Mouse (Mus musculus) spleen, embryonic (tissue): ENCODE results near the gene Calcrl.

Experiments used
- CTCF ChIA-PET: fragments of 350-600 bp; sonication (Branson Sonifier 250); formaldehyde crosslinking; loops from one replicate; lab custom pipeline; 2022; lab: Charles Lee

Gene Calcrl

DNA sequence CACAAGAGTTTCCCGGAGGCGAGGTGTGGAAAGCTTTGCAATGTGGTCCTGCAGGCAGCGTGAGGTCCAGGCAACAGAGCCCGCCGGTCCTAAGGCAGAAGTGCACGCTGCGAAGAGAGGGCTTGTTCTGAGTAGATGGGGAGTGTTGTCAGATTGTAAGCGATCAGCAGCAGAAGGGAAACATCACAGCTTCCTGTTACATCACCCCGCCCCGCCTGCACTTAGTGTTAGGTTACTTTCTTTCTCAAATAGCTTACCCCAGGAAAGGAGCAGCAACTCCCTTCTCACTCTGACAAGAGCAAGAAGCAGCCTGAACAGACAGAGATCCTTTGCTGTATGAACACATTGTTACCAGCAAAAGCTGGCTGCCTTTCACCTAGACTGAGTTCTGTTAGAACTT is at the start of gene Calcrl:
Gene Calcrl, minus strand, starts transcription at position 274 of the 400 bp plus-strand sequence.
- CTCF ChIA-PET: interaction anchor here (0.5 kb wide), 1 partner anchor 224 kb away, joined by 3 read pairs; no protein-coding TSS in a partner anchor

DNA sequence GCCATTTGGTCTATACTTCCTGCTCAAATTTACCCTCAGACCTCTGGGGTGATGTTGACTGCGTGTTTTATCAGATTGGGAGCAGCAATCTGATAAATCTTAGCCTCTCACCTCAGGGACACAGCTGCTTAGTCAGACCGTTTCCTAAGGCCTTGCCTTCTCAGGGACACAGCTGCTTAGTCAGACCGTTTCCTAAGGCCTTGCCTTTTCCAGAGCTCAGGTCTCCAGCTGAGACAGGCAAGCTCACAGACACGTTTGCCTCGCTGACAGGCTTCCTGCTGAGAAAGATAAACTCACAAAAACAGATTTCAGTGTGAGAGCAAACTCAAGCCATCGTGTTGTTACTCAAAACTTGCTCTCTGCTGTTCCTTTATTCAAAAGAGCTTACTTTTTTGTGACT is 49.4 kb upstream of the Calcrl start:
- CTCF ChIA-PET: no interaction called here

DNA sequence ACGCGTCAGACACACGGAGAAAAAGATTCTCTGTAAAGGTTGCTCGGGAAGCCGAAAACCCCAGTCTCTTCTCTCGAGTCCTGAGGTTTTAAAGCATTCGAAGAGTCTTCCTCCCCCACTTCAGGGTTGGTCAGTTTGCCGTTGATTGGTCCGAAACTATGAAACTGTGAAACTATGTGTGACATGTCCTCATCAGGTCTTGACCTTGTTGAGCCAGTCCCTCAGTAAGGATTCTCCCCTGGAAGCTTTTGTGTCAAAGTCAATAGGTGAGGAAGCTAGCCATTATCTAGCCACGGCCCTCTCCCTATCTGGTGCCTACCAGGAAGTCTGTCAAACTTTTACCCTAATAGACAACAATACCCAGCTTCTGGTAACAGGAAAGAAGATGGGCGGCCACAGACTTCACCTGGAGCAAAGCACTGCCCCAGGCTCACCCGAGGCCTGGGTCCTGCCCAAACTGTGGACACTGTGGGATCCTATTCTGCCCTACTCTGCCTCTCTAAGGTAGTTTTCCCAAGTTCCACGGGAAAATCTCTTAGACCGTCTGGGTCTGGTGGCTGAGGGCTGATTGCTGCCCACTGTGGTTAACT is 48.8 kb upstream of the Calcrl start:
- CTCF ChIA-PET: no interaction called here

DNA sequence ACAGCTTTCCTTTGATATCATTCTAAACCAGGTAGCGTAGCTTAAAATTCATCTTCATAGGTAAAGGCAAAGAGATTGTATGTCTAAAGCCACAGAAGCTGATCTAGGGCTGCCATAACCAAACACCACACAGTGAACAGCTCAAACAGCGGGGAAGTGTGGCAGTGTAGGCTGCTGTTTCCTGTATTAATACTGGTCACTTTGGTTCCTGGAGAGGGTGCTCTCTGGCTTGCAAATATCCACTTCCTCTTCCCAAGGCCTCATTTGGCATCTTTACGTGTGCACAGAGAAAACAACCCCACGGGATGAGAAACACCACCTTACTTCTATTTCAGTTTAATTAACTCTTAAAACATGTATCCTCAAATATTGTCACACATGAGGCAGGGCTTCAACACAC is 42.2 kb upstream of the Calcrl start:
- CTCF ChIA-PET: no interaction called here

DNA sequence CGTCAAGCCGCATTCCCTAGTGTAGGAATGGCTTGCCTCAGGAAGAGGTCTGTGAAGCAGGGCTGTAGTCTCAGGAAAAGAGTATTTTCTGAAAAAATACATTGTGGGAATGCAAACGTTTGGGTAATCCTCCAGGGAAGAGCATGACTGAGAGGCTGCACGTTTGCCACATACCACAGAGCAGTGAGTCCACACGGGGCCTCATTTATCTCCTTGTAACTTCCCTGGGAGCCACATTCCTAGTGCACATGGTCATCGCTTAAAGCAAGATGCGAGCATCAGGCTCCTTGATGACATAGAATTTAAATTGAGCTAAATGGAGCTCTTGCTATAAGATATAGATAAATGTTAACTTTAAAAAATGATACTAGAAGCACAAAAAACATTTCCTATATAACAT is 39.7 kb upstream of the Calcrl start:
- CTCF ChIA-PET: no interaction called here

DNA sequence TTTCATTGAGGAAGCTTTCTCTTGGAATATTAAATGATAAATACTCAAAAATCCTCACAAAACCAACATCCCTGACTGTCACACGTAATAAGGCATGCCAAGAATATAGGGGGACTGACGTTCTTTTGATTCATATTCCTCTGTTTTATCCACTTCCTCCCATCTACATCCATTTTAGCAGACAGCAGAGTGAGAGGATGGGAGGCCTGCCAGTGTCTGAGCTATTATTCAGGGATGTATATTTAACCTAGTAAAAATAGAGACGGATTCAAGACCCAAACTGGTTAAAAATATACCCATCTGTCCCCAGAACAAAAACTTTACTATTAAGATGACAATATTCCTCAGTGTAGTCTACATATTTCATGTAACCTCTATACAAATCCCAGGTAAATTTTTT is 37.2 kb upstream of the Calcrl start:
- CTCF ChIA-PET: interaction anchor here (1.1 kb wide), 1 partner anchor 16 kb away, joined by 3 read pairs; no protein-coding TSS in a partner anchor

DNA sequence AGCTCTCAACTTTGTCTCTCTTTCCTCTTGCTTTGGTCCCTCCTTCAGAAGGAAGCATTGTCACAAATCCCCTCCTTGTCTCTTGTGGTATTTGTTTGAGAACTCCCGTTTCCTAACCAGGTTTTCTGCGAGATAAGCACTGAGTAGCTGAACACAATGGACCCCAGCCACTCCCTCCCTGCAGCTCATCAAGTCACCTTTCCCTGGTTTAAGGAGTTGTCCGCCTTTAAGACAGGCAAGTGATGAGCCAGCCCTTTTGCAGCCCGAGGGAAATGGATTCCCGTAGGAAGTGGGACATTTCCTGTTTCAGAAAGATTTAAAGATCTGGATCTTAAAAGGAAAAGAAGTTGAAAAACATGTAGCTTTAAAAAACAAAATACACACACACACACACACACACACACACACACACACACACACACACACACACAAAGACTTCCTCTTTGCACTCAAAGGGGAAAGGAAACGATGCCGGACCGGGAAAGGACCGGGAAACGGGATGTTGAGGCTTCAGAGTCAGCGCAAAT is 34.5 kb upstream of the Calcrl start:
- CTCF ChIA-PET: interaction anchor here (0.6 to 0.7 kb wide), 3 partner anchors 21 to 339 kb away, joined by 3 to 4 read pairs (median 3); partner anchors contain the start of gene Ube2l6

DNA sequence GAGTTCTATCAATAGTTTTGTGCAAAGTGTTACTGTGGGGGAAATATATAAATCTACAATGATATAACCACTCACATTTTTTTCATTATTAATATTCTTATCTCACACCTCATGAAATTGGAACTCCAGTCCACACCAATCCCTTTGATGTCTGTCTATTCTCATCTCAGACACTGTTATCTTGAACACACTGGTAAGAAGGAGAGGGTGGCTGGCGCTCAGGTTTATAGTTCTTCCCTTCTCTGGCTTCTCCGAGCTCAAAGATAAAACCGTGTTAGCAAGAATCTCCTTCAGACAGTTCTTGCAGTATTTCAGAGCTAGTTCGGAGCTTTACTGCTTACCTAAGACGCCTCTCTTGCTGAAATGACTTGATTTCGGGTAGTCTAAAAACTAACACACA is 32.0 kb upstream of the Calcrl start:
- CTCF ChIA-PET: interaction anchor here (1.1 kb wide), 1 partner anchor 11 kb away, joined by 4 read pairs; no protein-coding TSS in a partner anchor

DNA sequence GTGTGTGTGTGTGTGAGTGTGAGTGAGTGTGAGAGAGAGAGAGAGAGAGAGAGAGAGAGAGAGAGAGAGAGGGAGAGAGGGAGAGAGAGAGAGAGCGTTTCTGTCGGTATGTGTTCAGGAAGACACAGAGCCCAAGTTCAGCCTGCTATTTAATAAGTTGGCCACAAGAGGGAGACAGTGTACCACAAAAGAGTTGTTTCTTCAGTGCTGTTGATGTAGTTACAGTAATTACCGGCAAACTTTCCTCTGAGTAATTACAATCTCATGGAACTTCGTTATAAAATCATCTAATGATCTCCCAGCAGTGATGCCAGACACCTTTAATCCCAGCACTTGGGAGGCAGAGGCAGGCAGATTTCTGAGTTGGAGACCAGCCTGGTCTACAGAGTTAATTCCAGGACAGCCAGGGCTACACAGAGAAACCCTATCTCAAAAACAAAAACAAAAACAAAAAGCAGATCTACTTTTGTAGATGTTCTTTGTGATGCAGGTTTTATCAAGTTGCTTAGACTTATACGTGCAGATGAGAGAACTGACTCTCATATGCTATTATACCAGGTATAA is 30.1 kb upstream of the Calcrl start:
- CTCF ChIA-PET: interaction anchor here (0.6 to 0.7 kb wide), 3 partner anchors 18 to 345 kb away, joined by 3 read pairs; no protein-coding TSS in a partner anchor

DNA sequence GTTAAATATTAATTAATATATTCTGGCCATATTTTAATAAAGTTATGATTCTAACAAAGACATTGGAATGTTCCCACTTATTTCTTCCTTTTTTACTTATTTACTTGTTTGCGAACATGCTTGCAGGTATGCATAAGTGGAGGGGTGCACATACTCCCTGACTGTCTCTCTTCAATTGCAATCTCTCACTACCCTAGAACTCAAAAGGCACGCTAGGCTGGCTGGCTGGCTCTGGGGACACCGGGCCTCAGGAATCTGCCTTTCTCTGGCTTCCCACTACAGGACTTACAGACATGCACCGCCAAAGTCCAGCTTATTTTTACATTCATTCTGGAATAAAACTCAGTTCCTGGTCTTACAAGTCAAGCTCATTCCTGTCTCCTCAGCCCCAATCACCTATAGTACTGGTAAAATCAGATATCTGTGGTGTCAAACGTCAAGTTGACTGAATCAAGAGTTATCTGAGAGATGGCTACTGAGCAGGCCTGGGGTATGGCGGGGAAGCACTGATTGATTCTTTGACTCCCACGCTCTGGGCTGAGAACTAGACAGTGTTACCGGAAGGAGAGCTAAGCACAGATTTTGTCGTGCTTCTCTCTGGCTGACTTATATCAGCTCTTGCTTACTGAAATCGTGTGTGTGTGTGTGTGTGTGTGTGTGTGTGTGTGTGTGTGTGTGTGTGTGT is 29.5 kb upstream of the Calcrl start:
- CTCF ChIA-PET: interaction anchor here (0.6 to 0.7 kb wide), 5 partner anchors 18 to 1317 kb away, joined by 3 to 4 read pairs (median 3); no protein-coding TSS in a partner anchor

DNA sequence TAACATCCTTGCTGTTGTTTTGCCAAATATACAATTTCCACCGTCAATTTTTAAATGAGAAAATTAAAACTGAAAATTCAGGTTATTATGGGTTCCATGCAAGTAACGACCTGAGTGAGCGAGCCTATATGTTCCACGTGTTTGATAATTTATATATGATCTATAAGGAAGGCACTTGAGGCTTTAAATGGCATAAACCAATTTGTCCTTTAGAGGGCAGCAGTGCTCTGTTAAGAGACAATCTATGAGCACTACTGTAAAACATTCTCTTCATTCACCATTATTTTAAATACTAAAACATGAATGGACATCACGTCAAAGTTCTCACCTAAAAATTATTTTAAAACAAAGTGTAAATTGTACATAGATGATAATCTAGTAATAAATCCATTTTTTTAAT is 28.8 kb upstream of the Calcrl start:
- CTCF ChIA-PET: interaction anchor here (0.6 kb wide), 1 partner anchor 22 kb away, joined by 4 read pairs; the partner anchor contains the start of gene Tfpi

DNA sequence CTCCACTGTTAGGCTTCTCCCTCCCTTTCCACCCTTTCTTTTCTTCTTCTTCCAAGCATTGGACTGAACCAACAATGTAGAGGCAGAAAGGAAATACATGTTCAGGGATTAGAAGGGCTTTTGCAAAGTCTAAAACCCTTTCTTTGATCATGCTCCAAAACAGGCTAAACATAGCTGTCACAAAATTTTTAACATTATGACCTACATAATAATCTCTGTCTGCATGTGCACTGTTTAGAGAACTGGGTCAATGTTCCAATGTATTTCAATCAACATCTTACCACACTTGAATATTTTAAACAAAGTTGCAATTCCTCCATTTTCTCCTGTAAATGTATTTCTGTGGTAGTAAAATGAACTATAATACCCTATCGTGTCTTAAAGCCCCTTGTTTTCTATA is 20.3 kb upstream of the Calcrl start:
- CTCF ChIA-PET: no interaction called here

DNA sequence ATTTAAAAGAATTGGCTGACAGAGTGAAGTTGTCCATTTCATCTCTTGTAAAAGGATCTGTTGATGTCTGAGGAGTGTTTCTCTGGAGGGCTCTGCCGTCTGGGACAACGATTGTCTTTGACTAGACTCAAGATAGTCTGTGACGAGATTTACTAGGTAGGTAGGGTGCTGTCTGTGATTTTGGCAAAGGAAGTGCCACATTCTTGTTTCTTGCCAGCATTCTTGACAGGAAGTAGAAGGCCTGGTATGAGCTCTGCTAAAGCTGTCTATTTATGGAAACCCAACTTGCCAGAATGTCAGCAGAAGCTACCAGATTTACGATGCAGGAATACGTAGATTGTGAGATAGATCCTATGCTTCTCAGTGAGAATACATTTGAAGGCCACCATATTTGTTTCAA is 16.7 kb upstream of the Calcrl start:
- CTCF ChIA-PET: no interaction called here

DNA sequence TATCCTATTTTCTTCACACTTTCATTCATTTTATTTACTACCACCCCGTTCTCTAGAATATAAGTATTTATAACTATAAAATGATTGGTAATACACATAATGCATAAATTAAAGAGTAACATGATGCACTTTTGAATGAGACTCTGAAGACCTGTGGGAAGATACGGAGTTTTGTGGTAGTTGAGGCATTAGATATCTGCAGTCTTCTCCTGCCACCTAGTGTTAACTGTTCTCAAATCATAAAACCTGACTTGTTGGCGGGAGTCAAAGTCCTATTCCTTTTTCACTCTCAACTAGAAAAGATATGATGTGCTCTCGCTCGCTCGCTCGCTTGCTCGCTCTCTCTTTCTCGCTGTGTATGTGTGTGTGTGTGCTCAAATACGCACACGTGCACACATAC is 4.5 kb upstream of the Calcrl start:
- CTCF ChIA-PET: interaction anchor here (0.5 kb wide), 1 partner anchor 244 kb away, joined by 4 read pairs; no protein-coding TSS in a partner anchor

DNA sequence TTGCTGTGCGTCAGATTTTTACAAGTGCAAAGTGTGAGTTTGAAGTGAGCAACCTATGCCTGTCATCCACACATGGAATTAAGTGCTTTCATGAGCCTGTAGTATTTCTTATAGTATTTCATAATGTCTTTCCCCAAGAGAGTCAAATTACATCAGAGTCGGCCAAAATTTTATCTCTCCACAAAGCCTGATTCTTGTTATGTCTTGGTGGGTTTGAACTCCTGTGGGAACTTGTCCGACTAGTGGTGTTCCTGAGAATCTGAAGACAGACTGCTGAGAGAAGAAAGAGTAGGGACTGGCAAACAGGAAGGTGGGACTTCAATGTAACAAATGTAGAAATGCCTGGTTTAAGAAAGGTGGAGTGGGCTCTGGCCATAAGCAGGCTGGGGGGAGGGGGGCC is 3.6 kb upstream of the Calcrl start:
- CTCF ChIA-PET: interaction anchor here (0.5 kb wide), 1 partner anchor 82 kb away, joined by 4 read pairs; no protein-coding TSS in a partner anchor

DNA sequence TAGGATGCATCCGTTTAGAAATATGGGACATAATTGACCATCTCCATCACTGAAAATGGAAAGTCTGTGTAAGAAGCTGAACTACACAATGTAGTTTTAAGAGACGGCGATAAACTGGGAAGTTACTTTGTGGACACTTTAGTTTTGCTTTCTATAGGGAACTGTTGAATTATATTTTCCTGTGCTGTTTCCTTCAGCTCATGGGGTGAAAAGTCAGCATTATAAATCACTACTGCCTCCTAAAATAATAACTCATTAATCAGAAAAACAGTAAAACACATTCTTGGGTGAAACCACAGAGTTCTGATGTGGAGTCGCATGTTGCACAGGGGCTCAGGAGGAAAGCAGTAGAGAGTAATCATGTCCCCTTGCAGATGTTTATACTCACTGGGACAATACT is 1.3 kb upstream of the Calcrl start:
- CTCF ChIA-PET: no interaction called here

DNA sequence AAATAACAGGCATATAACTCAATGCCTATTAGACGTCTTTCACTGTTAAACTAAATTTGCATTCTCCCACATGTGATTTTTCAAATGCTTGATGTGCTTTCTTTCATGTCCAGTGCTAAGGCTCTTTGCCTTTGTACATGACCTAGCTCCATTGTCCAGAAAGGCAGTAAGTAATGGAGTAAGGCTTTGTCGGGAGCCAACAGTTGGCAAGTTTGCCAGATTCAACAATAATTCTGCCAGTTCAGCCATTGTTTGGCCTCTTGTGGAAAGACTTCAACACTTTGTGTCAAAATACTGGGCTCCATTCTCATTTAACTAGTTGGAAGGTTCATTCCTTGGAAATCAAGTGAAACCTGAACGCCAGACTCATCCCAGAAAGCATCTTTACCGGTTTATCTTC is 8.7 kb downstream of the Calcrl start:
- CTCF ChIA-PET: no interaction called here

DNA sequence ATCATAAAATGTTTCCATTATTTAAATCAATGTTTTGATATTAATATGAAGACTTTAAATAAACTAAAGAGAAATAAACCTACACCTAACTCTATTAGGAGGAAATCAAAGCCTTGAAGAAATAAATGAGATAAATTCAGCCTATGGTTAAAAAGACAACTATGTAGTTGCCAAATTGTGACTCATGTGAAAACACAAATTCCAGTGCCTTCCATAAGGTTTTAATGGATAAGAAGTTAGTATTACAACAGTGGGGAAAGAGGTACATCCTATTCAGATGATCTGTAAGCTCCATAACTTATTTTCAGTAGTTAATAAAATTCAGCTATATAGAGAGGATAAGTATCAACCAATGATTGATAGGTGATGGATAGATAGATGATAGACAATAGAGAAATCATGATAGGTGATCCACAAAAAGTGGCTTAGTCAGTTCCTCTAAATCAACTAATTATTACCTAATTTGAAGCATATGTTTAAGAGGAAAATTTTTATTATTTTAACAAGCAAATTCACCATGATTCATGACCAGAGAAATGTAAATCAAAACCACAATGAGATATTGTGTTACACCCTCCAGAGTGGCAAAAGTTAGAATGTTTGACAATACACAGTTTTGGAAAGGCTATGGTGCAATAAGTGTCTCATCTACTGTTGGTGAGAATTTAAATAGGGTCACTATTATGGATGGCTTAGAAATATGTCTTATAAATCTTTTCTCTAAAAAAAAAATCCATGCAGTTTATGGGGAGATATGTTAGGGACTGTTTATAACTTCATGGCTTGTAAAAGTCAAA is 15.2 kb downstream of the Calcrl start:
- CTCF ChIA-PET: interaction anchor here (0.5 kb wide), 1 partner anchor 388 kb away, joined by 3 read pairs; the partner anchor contains the start of gene Ube2l6

DNA sequence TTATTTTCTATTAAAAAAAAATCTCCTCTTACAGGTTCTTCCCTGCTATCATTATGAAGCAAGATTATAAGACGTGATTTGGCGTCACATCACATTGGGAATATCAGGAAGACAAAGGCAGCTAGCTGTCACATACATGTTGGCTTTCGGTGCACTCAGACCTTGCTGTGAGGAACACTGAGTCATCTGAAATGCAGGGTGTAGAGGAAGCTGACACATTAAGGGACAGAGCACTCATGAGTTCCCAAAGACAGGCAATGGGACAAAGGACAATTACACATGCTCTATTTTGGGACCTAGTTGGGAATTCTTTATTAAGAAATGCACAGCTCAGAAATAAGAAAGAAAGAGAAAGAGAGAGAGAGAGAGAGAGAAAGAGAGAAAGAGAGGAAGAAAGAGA is 20.4 kb downstream of the Calcrl start:
- CTCF ChIA-PET: interaction anchor here (0.6 kb wide), 1 partner anchor 50 kb away, joined by 6 read pairs; no protein-coding TSS in a partner anchor

DNA sequence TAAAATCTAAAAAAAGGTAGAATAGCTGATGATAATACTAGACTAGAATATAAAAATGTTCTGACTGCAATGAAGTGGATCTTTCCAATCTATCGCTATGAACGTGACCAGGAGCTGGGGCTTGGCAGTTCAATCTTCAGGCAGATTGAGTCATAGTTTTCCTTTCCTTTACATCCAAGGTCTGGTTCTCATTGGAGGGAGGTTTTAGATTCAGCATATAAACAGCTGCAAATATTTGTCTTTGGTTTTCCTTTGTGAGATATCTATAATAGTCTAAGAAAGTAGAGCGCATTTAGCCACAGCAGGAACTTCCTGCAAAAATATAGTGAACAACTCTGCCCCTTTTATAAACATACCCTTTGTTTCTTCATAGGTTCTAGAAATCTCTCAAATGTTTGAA is 22.5 kb downstream of the Calcrl start:
- CTCF ChIA-PET: no interaction called here

DNA sequence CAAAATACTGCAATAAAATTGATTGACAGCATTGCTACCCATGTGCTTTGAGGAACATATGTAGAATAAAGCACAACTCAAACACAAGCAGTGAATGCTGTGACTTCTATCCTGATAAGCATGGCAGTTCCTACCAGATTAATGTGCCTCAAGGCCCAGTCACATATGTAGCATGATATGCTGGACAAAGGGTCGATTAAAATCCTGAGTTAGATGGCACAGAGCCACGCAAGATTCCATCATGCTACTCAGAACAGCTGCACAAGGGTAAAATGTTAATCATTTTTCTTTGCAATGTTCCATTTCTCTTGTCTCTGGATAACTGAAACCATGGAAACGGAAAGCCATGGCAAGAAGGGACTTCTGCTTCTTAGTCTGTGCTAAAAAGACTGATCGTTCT is 28.7 kb downstream of the Calcrl start:
- CTCF ChIA-PET: no interaction called here
